Mouse (Mus musculus): Measurements from ENCODE around the gene Lrrc7. TPM values are rescaled to one million over a fixed set of nuclear protein-coding genes. Genes with fewer than 3 reads are reported as not detected.

Gene Lrrc7
- total and polyA plus RNA-seq, 3 experiments: 0.07 TPM; not detected in 2

DNA sequence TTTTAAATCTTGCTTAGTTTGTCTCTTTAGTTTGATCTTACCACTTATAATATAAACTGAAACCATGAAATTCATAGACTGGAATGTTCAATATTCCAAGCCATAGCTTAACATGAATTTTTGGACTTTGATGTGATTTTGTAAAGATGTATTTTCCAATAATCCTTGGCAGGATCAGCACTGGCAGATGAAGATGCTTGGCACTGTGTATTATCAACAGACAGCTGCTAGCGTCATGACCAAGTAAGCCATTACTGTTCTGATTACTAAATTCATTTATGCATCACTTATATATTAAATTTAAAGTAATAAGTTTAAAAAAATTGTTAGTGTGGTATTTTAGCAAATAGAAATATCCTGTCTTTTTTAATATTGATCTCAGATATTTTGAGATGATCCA lies 413.0 kb downstream of the Lrrc7 start:
- no peaks in the 10 kb centered on the region for H3K27me3 ChIP-seq (replicated peaks)
- dilution Hi-C loops (cut with MboI; ENCODE audit: extremely low pct_ligation_motif_present, extremely low pct_unique_long_range_greater_than_20kb, low sequenced_read_pairs) (no loop called here), in situ Hi-C loops (cut with MboI; ENCODE audit: low pct_ligation_motif_present, low pct_unique_long_range_greater_than_20kb, low sequenced_read_pairs) (no loop called here)
- H3K36me3 ChIP-seq (replicated peaks in 1 of 2; ENCODE audit: control insufficient read depth in 1 of 2, insufficient read depth in 1 of 2, low read length in 1 of 2): no peaks in the 10 kb centered on the region
- DNase-seq (ENCODE audit: extremely low read depth): no peak
- TF ChIP-seq NELFE (IDR thresholded peaks at IDR 0.05; ENCODE audit: low read depth, low read length): no peak
- no peak for TF ChIP-seq ZMIZ1 (IDR thresholded peaks at IDR 0.05; ENCODE audit: low read depth, low read length)
- no peak for TF ChIP-seq CHD2 (IDR thresholded peaks at IDR 0.05; ENCODE audit: low read length)
- no peak for TF ChIP-seq MAZ (IDR thresholded peaks at IDR 0.05; ENCODE audit: low read depth, low read length)
- TF ChIP-seq POLR2AphosphoS2 (IDR thresholded peaks at IDR 0.05; ENCODE audit: low read depth, low read length): no peak
- H3K4me3 ChIP-seq (replicated peaks in 1 of 3; ENCODE audit: low read depth in 2 of 3, low read length in 2 of 3, poor library complexity in 1 of 3): no peak overlapping the region
- no peaks in the 10 kb centered on the region for H3K4me1 ChIP-seq (ENCODE audit: control insufficient read depth in 1 of 2, insufficient read depth in 2 of 2)
- H3K27ac ChIP-seq (ENCODE audit: insufficient read depth, low read depth): no peak overlapping the region
- H3K79me2 ChIP-seq (replicated peaks; ENCODE audit: control insufficient read depth, extremely low read depth, insufficient read depth, poor library complexity, severe bottlenecking): no peaks in the 10 kb centered on the region
- H3K9ac ChIP-seq (ENCODE audit: insufficient read depth, low read depth): no peak overlapping the region
- H3K4me2 ChIP-seq (ENCODE audit: insufficient read depth, low read depth, poor library complexity, severe bottlenecking): no peak overlapping the region
- H3K9me3 ChIP-seq (replicated peaks; ENCODE audit: low read length): no peaks in the 10 kb centered on the region

GRCm38 (mm10) chr3:158140629-158141028 lies 421.4 kb downstream of the Lrrc7 start:
- in situ Hi-C loops (cut with MboI; ENCODE audit: low pct_ligation_motif_present, low pct_unique_long_range_greater_than_20kb, low sequenced_read_pairs): no loop called here
- TF ChIP-seq GABPA (IDR thresholded peaks at IDR 0.05; ENCODE audit: insufficient replicate concordance, low read depth, low read length): no peak
- TF ChIP-seq E2F4 (IDR thresholded peaks at IDR 0.05; ENCODE audit: insufficient replicate concordance, low read depth, low read length): no peak
- TF ChIP-seq JUND (conservative IDR thresholded peaks at IDR 0.05; ENCODE audit: low read depth, low read length): peak; percentile 72
- TF ChIP-seq HCFC1 (IDR thresholded peaks at IDR 0.05; ENCODE audit: low read depth, low read length): no peak
- no peak for TF ChIP-seq SIN3A (IDR thresholded peaks at IDR 0.05; ENCODE audit: low read length)
- no peak for TF ChIP-seq TCF12 (IDR thresholded peaks at IDR 0.05; ENCODE audit: low read depth, low read length)
- no peak for TF ChIP-seq USF1 (IDR thresholded peaks at IDR 0.05; ENCODE audit: low read depth, low read length)
- TF ChIP-seq MAX (IDR thresholded peaks at IDR 0.05; ENCODE audit: low read length): no peak
- no peak for TF ChIP-seq POLR2AphosphoS2 (IDR thresholded peaks at IDR 0.05; ENCODE audit: low read depth, low read length)
- TF ChIP-seq MYC (IDR thresholded peaks at IDR 0.05; ENCODE audit: low read depth, low read length): no peak
- TF ChIP-seq PAX5 (IDR thresholded peaks at IDR 0.05; ENCODE audit: low read length): no peak
- TF ChIP-seq IRF4 (IDR thresholded peaks at IDR 0.05; ENCODE audit: low read depth, low read length): peak; percentile 15
- TF ChIP-seq EP300 (IDR thresholded peaks at IDR 0.05; ENCODE audit: low read length): peak; percentile 76
- no peak for TF ChIP-seq KAT2A (IDR thresholded peaks at IDR 0.05; ENCODE audit: insufficient replicate concordance, low read length)
- no peak for TF ChIP-seq UBTF (IDR thresholded peaks at IDR 0.05; ENCODE audit: low read depth, low read length)
- peak; percentile 23; the same call in 1 of the 2 replicates for TF ChIP-seq JUN (IDR thresholded peaks at IDR 0.05; ENCODE audit: insufficient read depth, low read depth, low read length)
- 0 out of 2 replicates have a peak, but pooled peaks have one; percentile 24 for TF ChIP-seq MEF2A (IDR thresholded peaks at IDR 0.05; ENCODE audit: borderline replicate concordance, low read depth, low read length)
- no peak for TF ChIP-seq ZC3H11A (IDR thresholded peaks at IDR 0.05; ENCODE audit: low read depth, low read length)
- peak; percentile 86 for TF ChIP-seq ETS1 (conservative IDR thresholded peaks at IDR 0.05; ENCODE audit: low read depth, low read length)
- no peak for TF ChIP-seq TBP (conservative IDR thresholded peaks at IDR 0.05; ENCODE audit: low read depth, low read length)
- TF ChIP-seq MAZ (IDR thresholded peaks at IDR 0.05; ENCODE audit: low read depth, low read length): no peak
- no peak for TF ChIP-seq USF2 (conservative IDR thresholded peaks at IDR 0.05; ENCODE audit: low read depth, low read length)
- TF ChIP-seq POLR2A (IDR thresholded peaks at IDR 0.05; ENCODE audit: low read depth, low read length): no peak
- H3K27me3 ChIP-seq (replicated peaks): no peaks in the 10 kb centered on the region

More at GRCm38 (mm10) chr3:158140629-158141028, 421.4 kb downstream of the Lrrc7 start:
- Histone ChIP-seq H3K79me2 (replicated peaks; ENCODE audit: control insufficient read depth, extremely low read depth, insufficient read depth, poor library complexity, severe bottlenecking) (no peaks in the 10 kb centered on the region), H3K9ac (ENCODE audit: insufficient read depth, low read depth) (no peak overlapping the region), H3K36me3 (replicated peaks in 1 of 2; ENCODE audit: control insufficient read depth in 1 of 2, insufficient read depth in 1 of 2, low read length in 1 of 2) (no peaks in the 10 kb centered on the region), H3K4me1 (ENCODE audit: control insufficient read depth in 1 of 2, insufficient read depth in 2 of 2) (peaks cover 9 to 17% of the 10 kb centered on the region in 2 experiments), H3K4me3 (replicated peaks in 1 of 3; ENCODE audit: low read depth in 2 of 3, low read length in 2 of 3, poor library complexity in 1 of 3) (no peak overlapping the region), H3K9me3 (replicated peaks; ENCODE audit: low read length) (no peaks in the 10 kb centered on the region), H3K4me2 (ENCODE audit: insufficient read depth, low read depth, poor library complexity, severe bottlenecking) (no peak overlapping the region; the same call in 1 of the 2 replicates), H3K27ac (ENCODE audit: insufficient read depth, low read depth) (no peak overlapping the region)
- dilution Hi-C loops (cut with MboI; ENCODE audit: extremely low pct_ligation_motif_present, extremely low pct_unique_long_range_greater_than_20kb, low sequenced_read_pairs): no loop called here
- DNase-seq (ENCODE audit: extremely low read depth): no peak

Data from CH12.LX (cell line).